Mouse (Mus musculus): ENCODE data around the gene Gad1. TPM values are rescaled to one million over a fixed set of nuclear protein-coding genes. Genes with fewer than 3 reads are reported as not detected.

The Gad1 gene
- polyA plus RNA-seq, 1 experiment from 2014 or later = 0.11 TPM

DNA sequence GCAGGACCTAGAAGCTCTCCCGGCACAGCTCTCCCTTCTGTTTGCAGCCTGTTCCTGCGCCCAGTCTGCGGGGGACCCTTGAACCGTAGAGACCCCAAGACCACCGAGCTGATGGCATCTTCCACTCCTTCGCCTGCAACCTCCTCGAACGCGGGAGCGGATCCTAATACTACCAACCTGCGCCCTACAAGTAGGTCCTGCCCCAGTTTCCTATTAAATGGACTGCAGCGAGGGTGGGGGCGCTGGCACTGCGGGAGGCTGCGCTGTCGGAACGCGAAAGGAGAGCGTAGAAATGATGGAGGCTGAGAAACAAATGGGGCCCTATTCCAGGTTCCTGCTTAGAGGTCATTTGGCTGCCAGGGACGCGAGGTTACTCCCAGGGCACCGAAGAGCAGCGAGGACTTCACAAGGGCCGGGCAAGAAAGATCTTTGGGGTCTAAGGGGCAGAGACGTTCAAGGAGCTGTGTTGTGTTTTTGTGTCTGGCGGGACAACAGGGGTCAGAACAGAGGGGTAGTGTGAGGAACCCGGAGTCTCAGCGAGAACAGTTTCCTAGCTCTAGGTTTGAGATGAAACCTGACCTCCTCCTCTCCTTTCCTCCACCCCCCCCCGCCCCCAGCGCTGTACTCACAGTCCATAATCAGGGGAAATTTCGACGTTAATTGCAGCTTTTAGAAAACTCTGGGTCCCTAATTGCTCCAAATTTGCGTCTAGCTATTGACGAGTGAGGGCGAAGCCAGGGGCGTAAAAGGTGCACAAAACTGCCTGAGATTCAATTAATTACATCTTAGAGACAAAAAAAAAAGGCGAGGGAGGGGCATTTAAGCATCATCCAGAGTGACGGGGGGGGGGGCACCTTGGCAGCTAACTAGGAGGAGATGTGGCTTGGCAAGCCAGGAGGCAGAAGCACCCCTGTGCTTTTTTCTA is 11.1 kb downstream of the Gad1 start:
- peaks cover 91% of the 10 kb centered on the region for H3K27me3 ChIP-seq (ENCODE audit: insufficient read depth, low read length)
- H3K9ac ChIP-seq (replicated peaks; ENCODE audit: low read length) = no peak overlapping the region
- H3K9me3 ChIP-seq (ENCODE audit: low read length) = no peaks in the 10 kb centered on the region
- peak overlapping the region; percentile 53 for H3K4me2 ChIP-seq (replicated peaks; ENCODE audit: low read depth, low read length)
- 0 out of 2 replicates have a peak overlapping the region, but pooled peaks have one; percentile 38 for H3K4me3 ChIP-seq (ENCODE audit: low read length)
- ATAC-seq (ENCODE audit: low FRiP score, low TSS enrichment) = no peak
- peaks cover 71% of the 10 kb centered on the region for H3K4me1 ChIP-seq (ENCODE audit: insufficient read depth, low read length)
- H3K27ac ChIP-seq (ENCODE audit: low read length) = no peak overlapping the region
- 2% methylated on average over 37 of the region's 38 CpGs for WGBS
- no peaks in the 10 kb centered on the region for H3K36me3 ChIP-seq (ENCODE audit: insufficient read depth, low read length)

DNA sequence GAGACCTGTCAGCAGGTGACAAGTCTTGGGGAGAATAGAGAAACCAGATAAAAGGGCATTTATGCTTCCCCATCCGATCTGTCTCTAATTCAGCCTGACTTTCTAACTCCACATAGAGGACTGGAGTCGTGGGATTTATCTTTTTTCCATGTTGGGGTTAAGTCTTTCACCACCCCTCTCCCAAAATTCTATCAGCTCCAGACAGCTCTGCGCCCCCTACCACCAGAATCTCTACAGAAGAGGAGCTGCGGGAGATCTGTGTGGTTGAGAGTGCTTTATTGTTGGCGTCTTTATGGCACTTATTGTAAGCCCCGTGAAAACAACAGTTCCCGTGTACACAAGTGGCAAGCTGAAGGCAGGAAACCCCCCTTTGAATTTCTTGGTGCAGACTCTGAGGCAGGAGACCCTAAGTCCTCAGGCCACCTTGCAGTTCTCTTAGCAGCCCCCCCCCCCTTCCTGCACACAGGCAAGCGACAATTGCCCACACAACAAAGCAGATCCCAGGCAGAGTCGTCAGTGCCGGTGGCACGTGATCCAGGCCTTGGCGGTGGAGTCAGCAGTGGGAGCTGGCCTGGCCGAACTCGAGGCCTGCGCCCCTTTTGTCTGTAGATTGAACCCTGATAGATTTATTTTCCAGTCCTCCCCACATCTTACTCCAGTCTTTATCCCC is 11.9 kb downstream of the Gad1 start:
- H3K4me1 ChIP-seq (ENCODE audit: insufficient read depth, low read length) = peaks cover 71% of the 10 kb centered on the region

GRCm38 (mm10) chr2:70565651-70566602 is 13.1 kb downstream of the Gad1 start:
- peak; percentile 33; the same call in 1 of the 2 replicates for ATAC-seq (ENCODE audit: low FRiP score, low TSS enrichment)
- peaks cover 69% of the 10 kb centered on the region for H3K4me1 ChIP-seq (ENCODE audit: insufficient read depth, low read length)
- H3K27ac ChIP-seq (ENCODE audit: low read length) = no peak overlapping the region
- WGBS = 5% methylated on average over 30 of the region's 30 CpGs
- no peaks in the 10 kb centered on the region for H3K9me3 ChIP-seq (ENCODE audit: low read length)
- H3K4me2 ChIP-seq (replicated peaks; ENCODE audit: low read depth, low read length) = peak overlapping the region; percentile 87
- peak overlapping the region; percentile 18; the same call in 1 of the 2 replicates for H3K4me3 ChIP-seq (ENCODE audit: low read length)
- H3K36me3 ChIP-seq (ENCODE audit: insufficient read depth, low read length) = no peaks in the 10 kb centered on the region
- H3K27me3 ChIP-seq (ENCODE audit: insufficient read depth, low read length) = peaks cover 85% of the 10 kb centered on the region
- no peak overlapping the region for H3K9ac ChIP-seq (replicated peaks; ENCODE audit: low read length)

More for the DNA sequence above, 11.9 kb downstream of the Gad1 start:
- no peak for ATAC-seq (ENCODE audit: low FRiP score, low TSS enrichment)
- no peaks in the 10 kb centered on the region for H3K36me3 ChIP-seq (ENCODE audit: insufficient read depth, low read length)
- H3K27ac ChIP-seq (ENCODE audit: low read length) = no peak overlapping the region
- no peaks in the 10 kb centered on the region for H3K9me3 ChIP-seq (ENCODE audit: low read length)
- 6% methylated on average over 15 of the region's 15 CpGs for WGBS
- H3K4me3 ChIP-seq (ENCODE audit: low read length) = no peak overlapping the region
- H3K4me2 ChIP-seq (replicated peaks; ENCODE audit: low read depth, low read length) = no peak overlapping the region
- H3K9ac ChIP-seq (replicated peaks; ENCODE audit: low read length) = no peak overlapping the region
- peaks cover 91% of the 10 kb centered on the region for H3K27me3 ChIP-seq (ENCODE audit: insufficient read depth, low read length)

DNA sequence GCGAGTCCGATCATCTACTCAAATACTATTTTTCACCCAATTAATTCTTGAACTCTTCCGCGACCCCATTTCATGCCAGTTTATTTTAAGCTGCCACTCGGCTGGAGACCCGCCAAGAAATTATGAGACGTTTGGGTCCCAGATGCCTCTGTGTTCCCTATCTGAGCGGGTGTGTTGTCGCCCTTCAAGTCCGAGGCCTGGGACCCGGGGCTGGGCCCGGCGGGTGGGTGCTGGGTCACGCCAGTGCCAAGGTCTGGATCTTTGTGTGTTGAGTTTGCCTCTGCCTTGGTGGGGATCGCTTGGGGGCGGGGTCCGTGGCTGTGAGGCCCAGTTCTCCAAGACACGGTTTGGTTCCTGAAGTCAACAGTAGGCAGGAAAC is 13.7 kb downstream of the Gad1 start:
- WGBS = 4% methylated on average over 18 of the region's 18 CpGs
- Histone ChIP-seq H3K4me3 (ENCODE audit: low read length) (peak overlapping the region; percentile 18), H3K9me3 (ENCODE audit: low read length) (no peaks in the 10 kb centered on the region), H3K36me3 (ENCODE audit: insufficient read depth, low read length) (no peaks in the 10 kb centered on the region), H3K27me3 (ENCODE audit: insufficient read depth, low read length) (peaks cover 85% of the 10 kb centered on the region), H3K27ac (ENCODE audit: low read length) (no peak overlapping the region), H3K9ac (replicated peaks; ENCODE audit: low read length) (no peak overlapping the region), H3K4me1 (ENCODE audit: insufficient read depth, low read length) (peaks cover 62% of the 10 kb centered on the region), H3K4me2 (replicated peaks; ENCODE audit: low read depth, low read length) (peak overlapping the region; percentile 87)
- ATAC-seq (ENCODE audit: low FRiP score, low TSS enrichment) = no peak

DNA sequence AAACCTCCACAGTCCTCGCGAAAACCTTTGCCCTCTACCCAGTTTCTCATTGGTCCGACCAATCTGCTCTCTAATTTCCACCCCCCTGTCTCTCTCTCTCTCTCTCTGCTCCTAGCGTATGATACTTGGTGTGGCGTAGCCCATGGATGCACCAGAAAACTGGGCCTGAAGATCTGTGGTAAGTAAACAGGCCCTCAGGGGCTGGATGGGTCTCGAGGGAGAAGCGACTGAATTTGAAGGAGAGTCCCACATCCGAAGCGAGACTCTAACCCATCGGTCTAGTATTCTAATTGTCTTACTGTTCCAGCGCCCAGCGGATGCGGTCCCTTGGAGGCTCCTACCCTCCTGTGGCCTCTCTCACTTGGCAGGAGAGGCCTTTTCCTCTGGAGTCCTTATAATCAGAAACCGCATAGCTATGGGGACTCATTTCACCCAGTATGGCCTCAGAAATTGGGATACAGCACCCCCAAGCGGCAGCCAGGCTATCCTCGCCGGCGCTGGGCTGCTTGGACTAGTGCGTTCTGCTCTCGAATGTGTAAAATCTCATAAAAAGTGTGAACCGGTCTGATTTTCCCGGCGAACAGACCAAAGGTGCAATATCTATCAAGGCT is 14.3 kb downstream of the Gad1 start:
- no peak overlapping the region; the same call in 1 of the 2 replicates for H3K4me3 ChIP-seq (ENCODE audit: low read length)
- WGBS = 6% methylated on average over 23 of the region's 23 CpGs
- H3K4me2 ChIP-seq (replicated peaks; ENCODE audit: low read depth, low read length) = peak overlapping the region; percentile 87
- H3K4me1 ChIP-seq (ENCODE audit: insufficient read depth, low read length) = peaks cover 57% of the 10 kb centered on the region
- peaks cover 81% of the 10 kb centered on the region for H3K27me3 ChIP-seq (ENCODE audit: insufficient read depth, low read length)
- H3K36me3 ChIP-seq (ENCODE audit: insufficient read depth, low read length) = no peaks in the 10 kb centered on the region
- ATAC-seq (ENCODE audit: low FRiP score, low TSS enrichment) = 0 out of 2 replicates have a peak, but pooled peaks have one; percentile 12
- no peak overlapping the region for H3K9ac ChIP-seq (replicated peaks; ENCODE audit: low read length)
- H3K27ac ChIP-seq (ENCODE audit: low read length) = no peak overlapping the region
- no peaks in the 10 kb centered on the region for H3K9me3 ChIP-seq (ENCODE audit: low read length)

DNA sequence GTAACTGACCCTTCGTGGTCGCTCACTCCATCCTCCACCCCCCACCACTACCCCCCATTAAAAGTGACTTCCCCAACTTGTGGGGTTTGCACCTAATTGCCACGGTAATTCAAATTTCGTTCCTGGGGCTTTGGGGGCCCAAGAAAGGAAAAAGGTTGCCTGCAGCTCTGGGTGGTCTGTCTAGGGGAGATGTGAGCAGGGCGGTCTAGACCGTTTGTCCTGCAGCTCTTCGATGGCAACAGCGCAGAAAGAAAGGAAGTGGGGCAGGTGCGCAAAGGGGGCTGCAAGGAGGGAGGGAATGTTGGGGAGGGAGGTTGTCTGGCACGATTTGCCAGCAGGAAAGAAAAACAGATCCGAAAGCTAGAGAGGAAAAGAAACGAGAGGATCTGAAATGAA is 14.8 kb downstream of the Gad1 start:
- no peaks in the 10 kb centered on the region for H3K9me3 ChIP-seq (ENCODE audit: low read length)
- WGBS = 2% methylated on average over 12 of the region's 12 CpGs
- peaks cover 76% of the 10 kb centered on the region for H3K27me3 ChIP-seq (ENCODE audit: insufficient read depth, low read length)
- H3K4me2 ChIP-seq (replicated peaks; ENCODE audit: low read depth, low read length) = peak overlapping the region; percentile 87
- peak overlapping the region; percentile 42 for H3K9ac ChIP-seq (replicated peaks; ENCODE audit: low read length)
- no peaks in the 10 kb centered on the region for H3K36me3 ChIP-seq (ENCODE audit: insufficient read depth, low read length)
- H3K4me3 ChIP-seq (ENCODE audit: low read length) = peak overlapping the region; percentile 49
- peaks cover 52% of the 10 kb centered on the region for H3K4me1 ChIP-seq (ENCODE audit: insufficient read depth, low read length)
- H3K27ac ChIP-seq (ENCODE audit: low read length) = no peak overlapping the region
- no peak for ATAC-seq (ENCODE audit: low FRiP score, low TSS enrichment)

GRCm38 (mm10) chr2:70568198-70568941 is 15.5 kb downstream of the Gad1 start:
- Histone ChIP-seq H3K27me3 (ENCODE audit: insufficient read depth, low read length) (peaks cover 69% of the 10 kb centered on the region), H3K36me3 (ENCODE audit: insufficient read depth, low read length) (no peaks in the 10 kb centered on the region), H3K9ac (replicated peaks; ENCODE audit: low read length) (peak overlapping the region; percentile 42), H3K27ac (ENCODE audit: low read length) (no peak overlapping the region), H3K9me3 (ENCODE audit: low read length) (no peaks in the 10 kb centered on the region), H3K4me2 (replicated peaks; ENCODE audit: low read depth, low read length) (peak overlapping the region; percentile 87), H3K4me3 (ENCODE audit: low read length) (peak overlapping the region; percentile 49), H3K4me1 (ENCODE audit: insufficient read depth, low read length) (peaks cover 45% of the 10 kb centered on the region)
- WGBS = under 1% methylated on average over 34 of the region's 34 CpGs
- ATAC-seq (ENCODE audit: low FRiP score, low TSS enrichment) = peak; percentile 29; the same call in 1 of the 2 replicates

DNA sequence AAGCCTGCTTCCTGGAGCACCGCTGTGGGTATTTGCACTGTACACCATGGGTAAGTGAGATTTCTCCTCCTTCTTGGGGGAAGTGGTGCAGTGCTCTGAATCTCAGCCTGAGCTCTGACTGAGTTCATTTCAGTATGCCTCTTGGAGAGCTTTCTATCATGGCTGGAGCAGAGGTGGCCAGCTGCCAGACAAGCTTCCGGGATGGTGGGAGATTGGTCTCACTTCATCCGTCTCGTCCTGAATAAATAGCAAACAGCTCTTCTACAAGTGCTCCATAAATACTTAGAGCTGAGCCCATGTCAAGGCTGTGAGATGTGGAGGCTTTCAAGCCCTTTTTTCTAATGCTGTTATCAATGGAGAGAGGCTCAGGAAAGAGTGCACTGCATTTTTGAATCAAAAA is 18.8 kb downstream of the Gad1 start:
- WGBS = 60% methylated on average over 4 of the region's 4 CpGs

More for the DNA sequence above, 18.8 kb downstream of the Gad1 start:
- H3K9me3 ChIP-seq (ENCODE audit: low read length) = no peaks in the 10 kb centered on the region
- no peak overlapping the region for H3K4me2 ChIP-seq (replicated peaks; ENCODE audit: low read depth, low read length)
- peaks cover 23% of the 10 kb centered on the region for H3K4me1 ChIP-seq (ENCODE audit: insufficient read depth, low read length)
- peaks cover 39% of the 10 kb centered on the region for H3K27me3 ChIP-seq (ENCODE audit: insufficient read depth, low read length)
- ATAC-seq (ENCODE audit: low FRiP score, low TSS enrichment) = no peak
- no peak overlapping the region for H3K4me3 ChIP-seq (ENCODE audit: low read length)
- H3K36me3 ChIP-seq (ENCODE audit: insufficient read depth, low read length) = no peaks in the 10 kb centered on the region
- H3K9ac ChIP-seq (replicated peaks; ENCODE audit: low read length) = no peak overlapping the region
- H3K27ac ChIP-seq (ENCODE audit: low read length) = no peak overlapping the region

All from kidney, embryonic 16.5 days (tissue).